Mouse (Mus musculus) testis, adult 2 months (tissue): ENCODE measurements around the gene Arfgef2.

Experiments
- CTCF ChIP-seq: fragments of 200-500 bp; IDR thresholded peaks from 2 replicates; pipeline ENCODE4 v1.5.1; 2012; ENCODE audit warnings: low read depth, mild to moderate bottlenecking, inconsistent platforms, low read length, moderate library complexity; ENCODE audit not compliant: control insufficient read depth, insufficient read depth, insufficient replicate concordance
- POLR2A ChIP-seq: fragments of 200-500 bp; IDR thresholded peaks from 2 replicates; pipeline ENCODE4 v1.6.1; 2012; ENCODE audit warnings: low read depth, mild to moderate bottlenecking, inconsistent platforms, low read length, moderate library complexity; ENCODE audit not compliant: control insufficient read depth

GRCm38 (mm10) chr2:166805250-166806172 is at the start of gene Arfgef2:
- TF ChIP-seq CTCF (no peak), POLR2A (peak; percentile 81)
